Mouse (Mus musculus): Measurements from ENCODE around the gene 2200002D01Rik.

DNA sequence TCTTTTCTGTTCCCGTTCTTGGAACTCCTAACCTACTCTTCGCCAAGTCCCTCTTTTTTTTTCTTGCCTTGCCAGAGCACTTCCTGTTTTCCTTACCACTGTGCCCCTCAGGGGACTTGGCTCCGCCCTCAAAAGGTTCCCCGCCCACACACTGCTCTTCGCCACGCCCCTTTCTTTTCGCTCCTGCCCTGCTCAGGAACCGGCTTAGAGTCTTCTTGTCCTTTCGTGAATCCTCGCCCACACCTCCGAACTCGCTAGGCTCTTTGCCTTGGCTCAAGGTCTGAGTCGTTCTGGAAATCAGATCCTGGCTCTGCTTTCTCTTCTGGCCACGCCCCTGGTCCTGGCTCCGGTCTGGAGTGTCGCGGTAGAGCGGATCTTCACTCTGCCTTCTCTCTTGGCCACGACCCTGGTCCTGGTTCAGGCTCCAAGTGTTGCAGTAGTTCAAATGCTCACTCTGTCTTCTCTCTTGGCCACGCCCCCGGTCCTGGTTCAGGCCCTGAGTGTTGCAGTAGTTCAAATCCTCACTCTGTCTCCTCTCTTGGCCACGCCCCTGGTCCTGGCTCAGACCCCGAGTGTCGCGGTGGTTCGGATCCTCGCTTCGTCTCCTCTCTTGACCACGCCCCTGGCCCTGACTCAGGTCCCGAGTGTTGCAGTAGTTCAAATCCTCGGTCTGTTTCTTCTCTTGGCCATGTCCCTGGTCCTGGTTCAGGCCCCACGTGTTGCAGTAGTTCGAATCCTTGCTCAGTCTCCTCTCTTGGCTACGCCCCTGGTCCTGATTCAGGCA is 36.7 kb downstream of the 2200002D01Rik start:
- TF ChIP-seq CTCF (IDR thresholded peaks at IDR 0.05; ENCODE audit: low read depth) (no peak), EP300 (IDR thresholded peaks at IDR 0.05; ENCODE audit: low read depth) (no peak)

Measured in liver, embryonic 14.5 days (tissue).